Mouse (Mus musculus) neural tube, embryonic 15.5 days (tissue): ENCODE measurements around the gene Mycbp2. TPM values are rescaled to one million over a fixed set of nuclear protein-coding genes. Genes with fewer than 3 reads are reported as not detected.
A peak's percentile ranks its signal among the peaks of the same experiment; 100 is the strongest.

ENCODE experiments used
- ATAC-seq: fragments of 200-750 bp; cut with Nextera tagmentation; 2 replicates; pipeline ENCODE4 v1.8.0; 2017; ENCODE audit warnings: mild to moderate bottlenecking, moderate TSS enrichment, moderate library complexity; ENCODE audit not compliant: low FRiP score
- H3K27ac ChIP-seq: fragments of 300-500 bp; sonication (generic); replicated peaks from 2 replicates; pipeline ENCODE4 v1.5.1; 2015; ENCODE audit warnings: mild to moderate bottlenecking, inconsistent platforms
- H3K27me3 ChIP-seq: fragments of 300-500 bp; sonication (generic); replicated peaks from 2 replicates; pipeline ENCODE4 v1.6.1; 2015; ENCODE audit warnings: inconsistent platforms
- H3K36me3 ChIP-seq: fragments of 300-500 bp; sonication (generic); 2 replicates; pipeline ENCODE4 v1.6.1; 2015; ENCODE audit warnings: inconsistent platforms
- H3K4me1 ChIP-seq: fragments of 300-500 bp; sonication (generic); 2 replicates; pipeline ENCODE4 v1.6.1; 2015; ENCODE audit warnings: inconsistent platforms
- H3K4me2 ChIP-seq: fragments of 300-500 bp; sonication (generic); 2 replicates; pipeline ENCODE4 v1.6.1; 2015; ENCODE audit warnings: inconsistent platforms, mild to moderate bottlenecking, moderate library complexity
- H3K4me3 ChIP-seq: fragments of 300-500 bp; sonication (generic); replicated peaks from 2 replicates; pipeline ENCODE4 v1.5.1; 2015; ENCODE audit warnings: mild to moderate bottlenecking, inconsistent platforms
- H3K9ac ChIP-seq: fragments of 300-500 bp; sonication (generic); replicated peaks from 2 replicates; pipeline ENCODE4 v1.6.1; 2015; ENCODE audit warnings: mild to moderate bottlenecking, inconsistent platforms
- H3K9me3 ChIP-seq: fragments of 300-500 bp; sonication (generic); replicated peaks from 2 replicates; pipeline ENCODE4 v1.6.1; 2016; ENCODE audit warnings: inconsistent platforms
- WGBS: fragments of 180-500 bp; shearing (Covaris S2); methylation state at CpG from one replicate; pipeline ENCODE4 v1.1.7; 2015; ENCODE audit warnings: mixed read lengths; 5-methylcytosine and 5-hydroxymethylcytosine counted together
- polyA plus RNA-seq: library from polyadenylated mRNA; unstranded; fragments of >200 nt; fragmentation: Nextera tagmentation; extraction: Ambion mirVana; gene quantifications from 2 replicates; pipeline ENCODE4 v1.2.1, GENCODE M21; 2015

The Mycbp2 gene
- polyA plus RNA-seq, 1 experiment from 2014 or later: 57.9 TPM

DNA sequence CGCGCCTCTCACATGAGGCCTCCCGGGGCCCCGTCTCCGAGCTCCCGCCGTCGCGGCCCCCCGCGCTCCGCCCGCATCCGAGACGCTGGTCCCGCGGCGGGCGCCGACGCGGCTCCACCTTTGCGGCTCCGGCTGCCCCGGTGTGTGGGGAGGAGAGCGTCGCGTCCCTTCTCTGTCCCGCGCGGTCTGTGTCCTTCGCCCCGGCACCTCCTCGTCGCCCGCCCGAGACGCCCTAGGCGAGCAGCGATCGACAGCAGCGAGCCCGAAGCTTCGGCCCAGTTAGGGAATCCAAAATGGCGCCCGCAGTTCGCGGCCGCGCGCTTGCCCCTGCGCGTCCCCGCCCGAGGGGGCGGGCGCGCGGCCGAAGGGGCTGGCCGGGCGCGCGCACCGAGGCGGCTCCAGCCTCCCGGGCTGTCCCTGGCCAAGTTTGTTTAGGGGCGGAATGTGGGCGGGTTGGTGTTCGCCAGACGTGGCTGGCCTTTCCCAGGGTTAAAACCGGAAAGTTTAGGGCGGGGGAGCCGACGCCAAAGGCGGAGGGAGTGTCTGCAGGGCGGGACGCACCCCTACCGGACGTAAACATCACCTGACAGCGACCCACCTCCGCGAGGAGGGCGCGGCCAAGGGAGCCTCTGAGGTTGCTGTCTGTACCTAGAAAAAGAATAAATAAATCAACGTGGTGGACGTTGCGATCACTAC, 247.2 kb downstream of the Mycbp2 start, which contains the start of gene Fbxl3:
Fbxl3 (minus strand) TSS at position 329 of the 696 bp plus-strand sequence.
- WGBS: under 1% methylated on average over 88 of the region's 88 CpGs
- peak within 1 kb of the TSS; percentile 98 for H3K27ac ChIP-seq
- H3K9me3 ChIP-seq: no peaks in the 10 kb centered on the region
- peak within 1 kb of the TSS; percentile 96 for H3K4me3 ChIP-seq
- peak within 1 kb of the TSS; percentile 78 for H3K4me2 ChIP-seq
- H3K4me1 ChIP-seq: peaks cover 28% of the 10 kb centered on the region
- H3K9ac ChIP-seq: peak within 1 kb of the TSS; percentile 94
- ATAC-seq: peak; percentile 86
- no peaks in the 10 kb centered on the region for H3K36me3 ChIP-seq
- no peaks in the 10 kb centered on the region for H3K27me3 ChIP-seq

DNA sequence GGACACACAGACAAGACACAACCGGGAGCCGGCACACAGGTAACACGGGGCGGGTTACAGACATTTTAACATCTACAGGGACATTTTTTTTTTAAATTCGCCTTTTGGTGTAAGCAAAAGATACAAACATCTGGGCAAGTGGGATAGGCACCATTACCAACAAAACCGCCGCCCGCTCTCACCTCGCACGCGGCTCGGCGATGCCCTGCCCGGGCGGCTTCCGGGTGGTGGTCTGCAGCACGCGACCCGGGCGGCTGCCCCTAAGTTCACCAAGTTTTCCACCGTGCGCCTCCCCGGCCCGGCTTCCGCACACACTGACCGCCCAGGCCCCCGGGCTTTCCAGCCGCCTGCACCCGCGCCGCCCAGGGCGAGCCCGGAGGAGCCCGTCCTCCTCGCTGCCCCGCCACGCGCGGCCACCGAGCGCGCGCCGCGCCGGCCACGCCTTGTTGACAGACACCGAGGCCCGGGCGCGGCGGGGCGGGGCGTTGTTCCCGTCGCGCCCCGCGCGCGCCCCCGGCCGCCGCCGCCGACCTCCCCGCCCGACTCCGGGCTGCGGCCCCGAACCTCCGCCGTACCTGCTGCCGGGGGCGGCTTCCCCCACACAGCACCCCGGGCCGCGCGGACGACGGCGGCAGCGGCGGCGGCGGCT, 247.9 kb downstream of the Mycbp2 start:
- H3K9ac ChIP-seq: peak overlapping the region; percentile 94
- under 1% methylated on average over 45 of the region's 86 CpGs for WGBS
- peak overlapping the region; percentile 96 for H3K4me3 ChIP-seq

DNA sequence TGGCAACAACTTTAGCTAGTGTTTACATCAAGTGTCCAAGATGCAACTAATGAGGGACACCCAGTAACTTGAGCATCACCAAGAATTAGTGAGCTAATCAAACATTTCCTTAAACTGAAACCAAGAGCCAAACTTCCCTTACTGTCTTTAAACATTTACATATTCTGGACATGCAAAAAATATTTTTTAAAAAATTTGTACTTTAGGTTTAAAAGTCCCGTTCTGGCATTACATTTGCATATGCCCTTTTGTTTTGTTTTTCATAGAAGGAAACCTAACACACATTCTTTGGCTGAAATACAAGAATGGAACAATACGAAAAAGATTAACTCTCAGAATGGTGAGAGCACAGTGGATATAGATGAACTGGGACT, 248.4 kb downstream of the Mycbp2 start:
- no peaks in the 10 kb centered on the region for H3K27me3 ChIP-seq
- H3K9me3 ChIP-seq: no peaks in the 10 kb centered on the region
- no peaks in the 10 kb centered on the region for H3K36me3 ChIP-seq
- H3K4me1 ChIP-seq: peaks cover 39% of the 10 kb centered on the region
- peak overlapping the region; percentile 94 for H3K9ac ChIP-seq
- 3% methylated on average over 2 of the region's 2 CpGs for WGBS
- ATAC-seq: no peak
- peak overlapping the region; percentile 96 for H3K4me3 ChIP-seq
- H3K27ac ChIP-seq: 0 out of 2 replicates have a peak overlapping the region, but pooled peaks have one; percentile 98
- H3K4me2 ChIP-seq: peak overlapping the region; percentile 78

More for the DNA sequence above, 247.9 kb downstream of the Mycbp2 start:
- no peaks in the 10 kb centered on the region for H3K36me3 ChIP-seq
- H3K9me3 ChIP-seq: no peaks in the 10 kb centered on the region
- ATAC-seq: peak; percentile 89
- peak overlapping the region; percentile 78 for H3K4me2 ChIP-seq
- no peaks in the 10 kb centered on the region for H3K27me3 ChIP-seq
- peak overlapping the region; percentile 98 for H3K27ac ChIP-seq
- peaks cover 34% of the 10 kb centered on the region for H3K4me1 ChIP-seq

DNA sequence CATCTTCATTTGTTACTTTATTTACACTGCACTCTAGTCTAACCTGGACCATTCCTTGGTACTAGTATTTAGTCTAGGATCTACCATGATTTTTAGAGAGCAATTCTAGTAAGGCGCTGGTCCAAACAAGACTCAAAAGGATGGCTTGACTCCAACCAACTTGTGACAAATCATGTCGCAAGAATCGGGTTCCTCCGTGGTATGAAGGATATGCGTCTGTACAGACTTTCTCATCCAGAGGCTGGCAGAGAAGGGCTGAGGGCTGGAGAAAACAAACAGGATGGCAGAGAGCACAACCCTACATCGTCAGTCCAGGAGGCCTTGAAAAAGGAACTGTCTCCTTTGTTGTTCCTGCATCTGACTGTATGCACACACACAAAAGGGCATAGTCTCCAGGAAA, 250.0 kb downstream of the Mycbp2 start:
- ATAC-seq: no peak
- H3K9ac ChIP-seq: no peak overlapping the region
- 68% methylated on average over 6 of the region's 6 CpGs for WGBS
- peaks cover 45% of the 10 kb centered on the region for H3K4me1 ChIP-seq
- H3K9me3 ChIP-seq: no peaks in the 10 kb centered on the region
- no peak overlapping the region for H3K27ac ChIP-seq
- H3K4me2 ChIP-seq: peak overlapping the region; percentile 48; the same call in 1 of the 2 replicates
- H3K27me3 ChIP-seq: no peaks in the 10 kb centered on the region
- no peak overlapping the region for H3K4me3 ChIP-seq
- H3K36me3 ChIP-seq: 0 out of 2 replicates have a peak, but pooled peaks cover 2% of the 10 kb centered on the region

DNA sequence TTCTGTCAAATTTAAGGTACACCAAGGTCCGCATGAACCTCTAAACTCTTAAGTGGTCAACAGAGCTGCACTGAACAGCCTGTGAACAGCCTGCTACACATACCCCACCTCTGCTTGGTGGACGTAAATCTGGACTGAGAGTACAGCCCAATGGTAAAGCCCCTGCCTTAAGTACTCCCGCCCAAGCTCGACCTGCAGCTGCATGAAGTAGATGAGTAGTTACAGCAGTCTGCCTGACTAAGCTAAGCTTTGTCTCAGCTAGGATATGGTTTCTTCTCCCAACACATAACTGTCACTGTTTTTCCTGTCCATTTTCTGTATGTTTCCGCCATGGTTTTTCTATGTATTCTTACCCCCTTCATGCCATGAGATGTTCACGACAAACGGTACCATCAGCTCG, 250.8 kb downstream of the Mycbp2 start:
- WGBS: 86% methylated on average over 8 of the region's 8 CpGs
- no peak for ATAC-seq
- H3K4me2 ChIP-seq: no peak overlapping the region

DNA sequence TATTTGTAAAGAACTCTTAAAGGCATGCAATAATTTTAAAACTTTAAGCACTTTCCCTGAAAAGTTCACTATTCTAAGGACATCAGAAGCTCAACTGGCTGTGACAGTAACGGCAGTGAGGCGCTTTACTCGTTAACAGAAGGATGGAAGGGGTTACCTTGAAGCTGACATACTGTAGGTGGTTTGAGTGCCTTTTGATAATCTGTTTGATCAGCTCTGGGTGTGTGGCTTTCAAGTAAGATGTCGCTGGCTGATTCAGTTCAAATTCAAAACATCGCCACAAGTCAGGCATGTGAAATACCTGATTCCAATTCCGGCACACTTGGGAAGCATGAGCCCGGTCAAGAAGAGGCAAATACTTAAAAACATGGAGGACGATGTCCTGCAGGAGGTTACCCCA, 251.6 kb downstream of the Mycbp2 start:
- no peak for ATAC-seq
- Histone ChIP-seq H3K27ac (no peak overlapping the region), H3K27me3 (no peaks in the 10 kb centered on the region), H3K9ac (no peak overlapping the region), H3K36me3 (0 out of 2 replicates have a peak, but pooled peaks cover 9% of the 10 kb centered on the region), H3K9me3 (no peaks in the 10 kb centered on the region), H3K4me3 (no peak overlapping the region), H3K4me1 (peaks cover 45% of the 10 kb centered on the region), H3K4me2 (no peak overlapping the region)
- WGBS: 90% methylated on average over 8 of the region's 8 CpGs

More for the DNA sequence above, 250.8 kb downstream of the Mycbp2 start:
- Histone ChIP-seq H3K27me3 (no peaks in the 10 kb centered on the region), H3K36me3 (0 out of 2 replicates have a peak, but pooled peaks cover 5% of the 10 kb centered on the region), H3K9me3 (no peaks in the 10 kb centered on the region), H3K27ac (no peak overlapping the region), H3K4me3 (no peak overlapping the region), H3K4me1 (peaks cover 45% of the 10 kb centered on the region), H3K9ac (no peak overlapping the region)

DNA sequence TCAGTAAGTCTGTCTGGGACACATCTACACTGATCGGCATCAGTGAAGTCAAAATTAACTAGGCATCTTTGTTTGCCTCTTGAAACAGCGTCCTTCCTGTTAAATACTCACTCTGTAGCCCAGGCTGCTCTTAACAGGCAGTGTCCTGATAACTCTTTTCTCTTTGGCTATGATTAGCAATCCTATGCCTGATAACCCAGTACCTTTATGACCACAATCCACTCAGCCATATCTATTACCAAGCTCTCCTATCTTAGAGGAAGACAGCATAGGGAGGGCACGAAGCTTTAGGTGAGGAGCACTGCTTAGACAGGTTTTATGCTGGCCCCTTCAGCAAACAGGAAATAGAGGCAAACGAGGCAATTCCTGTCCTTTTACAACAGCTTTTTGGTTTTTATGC, 252.9 kb downstream of the Mycbp2 start:
- Histone ChIP-seq H3K4me2 (no peak overlapping the region), H3K9me3 (no peaks in the 10 kb centered on the region), H3K4me3 (no peak overlapping the region), H3K4me1 (peaks cover 45% of the 10 kb centered on the region), H3K36me3 (peaks cover 15% of the 10 kb centered on the region), H3K27ac (no peak overlapping the region), H3K9ac (no peak overlapping the region), H3K27me3 (no peaks in the 10 kb centered on the region)
- WGBS: 56% methylated on average over 4 of the region's 4 CpGs
- ATAC-seq: no peak

DNA sequence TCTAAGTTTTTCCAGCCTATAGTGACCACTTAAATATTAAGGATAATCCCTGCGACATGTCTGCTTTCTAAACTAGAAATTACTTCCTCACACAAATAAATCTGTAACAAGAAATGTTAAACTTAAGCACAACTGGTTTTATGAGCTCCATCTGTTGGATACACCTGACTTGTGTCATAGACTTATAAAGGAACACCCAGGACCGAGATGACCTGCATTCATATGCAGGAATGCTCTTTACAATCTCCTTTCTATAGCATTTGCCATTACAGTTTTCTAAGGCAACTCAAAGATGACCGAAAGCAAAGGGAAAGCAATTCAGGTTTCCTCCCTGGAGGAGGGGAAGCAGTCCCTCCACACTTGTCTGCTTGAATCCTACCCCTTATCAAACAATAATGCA, 253.4 kb downstream of the Mycbp2 start:
- H3K27ac ChIP-seq: no peak overlapping the region
- H3K9me3 ChIP-seq: no peaks in the 10 kb centered on the region
- no peaks in the 10 kb centered on the region for H3K27me3 ChIP-seq
- WGBS: 62% methylated on average over 3 of the region's 3 CpGs
- H3K4me1 ChIP-seq: peaks cover 45% of the 10 kb centered on the region
- peaks cover 19% of the 10 kb centered on the region for H3K36me3 ChIP-seq
- H3K9ac ChIP-seq: no peak overlapping the region
- no peak overlapping the region for H3K4me2 ChIP-seq
- no peak for ATAC-seq
- no peak overlapping the region for H3K4me3 ChIP-seq

DNA sequence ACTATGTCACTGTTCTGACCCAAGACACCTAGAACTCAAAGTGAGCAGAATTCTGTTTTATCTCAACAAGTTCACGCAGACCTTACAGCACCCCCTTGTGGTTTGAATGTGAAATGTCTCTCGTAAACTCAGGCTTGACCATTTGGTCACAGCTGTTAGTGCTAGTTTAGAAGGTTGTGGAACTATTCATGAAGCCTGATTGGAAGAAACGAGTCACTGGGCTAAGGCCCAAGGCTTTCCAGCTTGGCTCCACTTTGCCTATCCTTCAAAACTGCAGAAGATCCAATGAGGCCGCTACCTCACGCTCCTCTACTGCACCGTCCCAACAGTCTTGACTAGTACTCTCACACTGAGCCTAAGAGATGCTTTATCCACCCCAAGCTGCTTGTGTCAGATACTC, 258.0 kb downstream of the Mycbp2 start:
- WGBS: 66% methylated on average over 6 of the region's 6 CpGs
- no peak for ATAC-seq
- Histone ChIP-seq H3K27me3 (no peaks in the 10 kb centered on the region), H3K4me2 (no peak overlapping the region), H3K4me3 (no peak overlapping the region), H3K9ac (no peak overlapping the region), H3K36me3 (peaks cover 45% of the 10 kb centered on the region), H3K27ac (no peak overlapping the region), H3K4me1 (peaks cover 9% of the 10 kb centered on the region), H3K9me3 (no peaks in the 10 kb centered on the region)

DNA sequence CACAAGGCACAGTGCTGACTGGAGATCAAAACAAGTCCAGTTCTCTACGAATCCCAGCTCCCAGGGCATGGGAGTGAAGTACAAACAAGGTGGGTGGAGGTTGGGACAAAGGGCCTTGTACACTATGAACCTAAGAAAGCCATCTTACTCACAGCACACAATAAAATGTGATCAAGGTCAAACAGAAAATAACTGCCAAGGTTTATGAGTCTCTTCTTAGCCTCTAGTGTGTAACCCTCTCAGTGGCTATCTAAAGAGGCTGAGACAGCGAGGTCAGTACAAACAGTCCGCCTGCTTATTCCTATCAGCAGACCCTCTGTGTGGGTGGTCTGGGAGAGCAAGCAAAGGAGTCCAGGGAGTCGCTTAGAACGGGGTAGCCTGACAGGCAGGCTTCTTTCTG, 258.8 kb downstream of the Mycbp2 start:
- no peak for ATAC-seq
- Histone ChIP-seq H3K4me1 (peaks cover 2% of the 10 kb centered on the region), H3K36me3 (peaks cover 49% of the 10 kb centered on the region), H3K4me3 (no peak overlapping the region), H3K4me2 (no peak overlapping the region), H3K9ac (no peak overlapping the region), H3K9me3 (no peaks in the 10 kb centered on the region), H3K27me3 (no peaks in the 10 kb centered on the region), H3K27ac (no peak overlapping the region)
- WGBS: 89% methylated on average over 5 of the region's 5 CpGs

DNA sequence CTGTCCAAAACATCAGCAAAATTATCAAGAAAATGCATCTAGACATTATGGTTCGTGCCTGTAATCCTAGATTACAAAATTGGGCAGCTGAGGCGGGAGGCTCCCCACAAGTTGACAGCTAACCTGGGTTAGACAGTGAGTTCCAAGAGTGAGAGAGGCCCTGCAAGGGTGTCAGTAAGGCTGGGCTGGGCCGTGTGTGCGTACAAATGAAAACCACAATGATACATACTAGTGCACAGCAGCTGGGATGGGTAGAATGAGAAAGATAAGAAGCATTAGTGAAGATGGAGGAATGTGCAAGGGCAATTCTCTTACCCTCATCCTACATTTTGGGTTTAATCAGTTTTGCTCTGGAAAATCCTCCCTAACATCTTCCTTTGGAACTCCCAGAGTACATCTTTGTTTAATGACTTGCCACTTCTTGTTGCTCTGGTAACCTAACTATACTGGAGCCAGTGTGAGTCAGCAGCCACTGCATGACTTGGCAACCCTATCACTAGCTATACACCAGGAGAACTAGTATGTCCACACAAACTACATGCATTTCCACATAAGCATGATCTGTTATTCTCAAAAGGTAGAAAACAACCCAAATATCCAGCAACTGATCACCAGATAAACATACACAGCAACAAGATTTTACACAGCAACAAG, 259.8 kb downstream of the Mycbp2 start:
- peaks cover 52% of the 10 kb centered on the region for H3K36me3 ChIP-seq
- 97% methylated on average over 4 of the region's 4 CpGs for WGBS
- H3K9ac ChIP-seq: no peak overlapping the region
- no peaks in the 10 kb centered on the region for H3K27me3 ChIP-seq
- no peaks in the 10 kb centered on the region for H3K9me3 ChIP-seq
- H3K4me3 ChIP-seq: no peak overlapping the region
- no peaks in the 10 kb centered on the region for H3K4me1 ChIP-seq
- no peak overlapping the region for H3K27ac ChIP-seq
- ATAC-seq: no peak
- H3K4me2 ChIP-seq: no peak overlapping the region
